Mouse (Mus musculus) right cerebral cortex, postnatal 10 days (tissue): ENCODE measurements around the gene Arsk.

Source experiments
- DNase-seq, 2 experiments: peaks; one replicate each; pipeline ENCODE4 v3.0.0; 2021; ENCODE audit warnings: low spot score in 2 of 2

The Arsk gene

GRCm38 (mm10) chr13:76024588-76024987, 73.9 kb downstream of the Arsk start:
- no peak for DNase-seq

GRCm38 (mm10) chr13:76021782-76022181, 76.7 kb downstream of the Arsk start:
- DNase-seq, result no peak

- no peak for DNase-seq
Observed at GRCm38 (mm10) chr13:76018844-76019400, 79.5 kb downstream of the Arsk start.

GRCm38 (mm10) chr13:76017974-76018843, 80.3 kb downstream of the Arsk start, which contains the start of gene Rfesd:
Gene Rfesd, minus strand, starts transcription at chr13:76018719.
- peak; percentile 98 for DNase-seq

GRCm38 (mm10) chr13:76017465-76017864, 81.0 kb downstream of the Arsk start:
- DNase-seq, result no peak

GRCm38 (mm10) chr13:76014511-76014910, 83.9 kb downstream of the Arsk start:
- DNase-seq, result no peak
